Mouse (Mus musculus): ENCODE data around the gene Prpf38a.

Prpf38a gene

GRCm38 (mm10) chr4:108578840-108579742, at the start of gene Prpf38a, which contains the start of gene Orc1:
Prpf38a (minus strand) TSS chr4:108579336.
Orc1 (plus strand) TSS chr4:108579423.
- peak; percentile 100 for DNase-seq (ENCODE audit: low spot score)

DNA sequence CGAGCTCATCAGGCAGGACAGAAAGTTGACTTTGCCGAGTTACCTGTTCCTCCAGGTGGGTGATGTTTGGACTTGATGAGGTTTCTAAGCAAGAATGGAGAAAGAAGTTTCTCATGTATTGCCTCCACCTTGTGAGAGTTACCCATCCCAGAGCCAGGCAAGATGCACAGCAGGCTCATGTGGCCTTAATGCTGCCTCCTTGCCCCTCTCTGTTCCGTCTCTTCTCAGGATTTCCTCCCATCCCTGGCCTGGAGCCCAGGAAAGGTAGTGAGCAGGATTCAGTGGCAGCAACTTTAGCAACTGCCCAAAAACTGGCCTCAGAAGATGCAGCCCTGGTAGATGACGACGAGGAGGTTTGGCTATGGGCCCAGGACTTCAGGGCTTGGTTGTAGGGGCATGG, 47.9 kb upstream of the Prpf38a start:
- DNase-seq (ENCODE audit: low spot score) = no peak

GRCm38 (mm10) chr4:108621504-108621903, 42.4 kb upstream of the Prpf38a start:
- peak; percentile 16 for DNase-seq (ENCODE audit: low spot score)

- no peak for DNase-seq (ENCODE audit: low spot score)
These were observed 41.4 kb upstream of the Prpf38a start for GRCm38 (mm10) chr4:108620536-108620935.

- peak; percentile 92 for DNase-seq (ENCODE audit: low spot score)
These were observed 40.6 kb upstream of the Prpf38a start, which contains the start of gene Cc2d1b for GRCm38 (mm10) chr4:108619587-108620341. Cc2d1b (plus strand) TSS chr4:108619940.

- peak; percentile 60 for DNase-seq (ENCODE audit: low spot score)
These were observed 40.0 kb upstream of the Prpf38a start for GRCm38 (mm10) chr4:108619165-108619564.

DNA sequence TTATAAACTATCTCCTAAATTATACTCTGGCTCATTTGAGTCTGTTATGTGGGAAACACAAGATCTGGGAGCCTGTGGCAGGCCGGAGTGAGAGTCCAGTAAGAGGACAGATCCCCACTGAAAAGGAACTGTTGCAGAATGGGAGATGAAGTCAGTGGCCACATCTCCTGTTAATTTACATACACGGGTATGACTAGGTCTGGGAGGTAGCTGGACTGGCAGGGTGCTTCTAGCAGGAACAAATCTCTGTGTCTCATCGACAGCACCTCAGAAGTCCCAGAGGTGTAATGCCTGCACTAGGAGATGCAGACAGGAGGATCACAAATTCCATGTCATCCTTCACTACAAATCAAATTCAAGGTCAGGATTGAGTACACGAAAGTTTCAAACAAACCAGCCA, 39.5 kb upstream of the Prpf38a start:
- no peak for DNase-seq (ENCODE audit: low spot score)

DNA sequence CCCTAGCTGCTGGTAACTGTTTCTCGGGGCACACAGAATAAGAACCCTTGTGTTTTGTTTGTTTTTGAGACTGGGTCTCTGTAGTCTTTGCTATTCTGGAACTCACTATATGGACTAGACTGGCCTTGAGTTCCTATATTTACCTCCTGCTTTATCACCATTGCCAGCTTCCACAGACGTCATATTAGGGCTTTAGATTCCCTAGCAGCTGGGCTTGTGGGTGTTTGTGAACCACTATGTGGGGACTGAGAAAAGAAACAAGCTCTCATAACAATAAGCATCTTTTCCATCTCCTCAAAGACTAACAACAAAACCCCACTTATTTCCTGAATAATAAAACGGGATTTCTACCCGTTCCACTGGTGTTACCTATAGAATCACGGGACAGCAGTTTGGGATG, 31.8 kb upstream of the Prpf38a start:
- DNase-seq (ENCODE audit: low spot score) = no peak

DNA sequence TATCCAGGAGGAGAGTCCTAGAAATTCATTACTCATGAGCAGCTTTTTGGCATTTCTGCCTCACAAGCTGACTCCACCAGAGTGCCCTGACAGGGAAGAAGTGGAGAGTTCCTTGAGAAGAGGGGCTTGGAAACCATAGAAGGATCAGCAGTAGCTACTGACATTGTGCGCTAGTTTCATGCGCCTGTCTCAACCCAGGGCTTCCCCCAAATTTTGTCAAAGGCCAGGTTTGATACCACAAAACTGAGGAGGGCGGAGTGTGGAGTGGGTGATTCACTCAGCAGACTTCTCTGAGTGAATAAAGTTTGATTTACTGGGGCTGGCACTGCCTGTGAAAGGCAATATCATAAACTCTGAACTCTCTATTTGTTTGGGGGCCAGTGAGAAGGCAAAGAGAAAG, 29.5 kb upstream of the Prpf38a start:
- DNase-seq (ENCODE audit: low spot score) = no peak

DNA sequence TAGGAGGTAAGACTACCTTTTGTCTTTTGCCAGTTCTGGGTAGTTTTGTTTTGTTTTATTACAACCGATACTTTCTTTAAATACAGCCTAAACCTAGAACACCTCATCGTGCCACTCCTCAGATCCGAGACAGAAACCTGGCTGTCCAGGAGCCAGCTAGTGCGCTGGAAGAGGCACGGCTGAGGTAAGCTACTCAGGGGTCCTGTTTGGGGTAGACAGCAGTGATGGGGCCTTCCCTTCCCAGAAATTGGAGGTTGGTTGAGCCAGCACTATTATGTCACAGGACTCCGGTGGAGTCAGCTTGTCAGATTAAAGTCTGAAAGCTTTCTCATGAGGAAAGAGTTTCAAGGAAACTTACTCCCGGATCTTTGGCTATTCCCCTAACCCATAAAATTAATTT, 22.7 kb upstream of the Prpf38a start:
- no peak for DNase-seq (ENCODE audit: low spot score)

GRCm38 (mm10) chr4:108598306-108598705, 19.2 kb upstream of the Prpf38a start:
- no peak for DNase-seq (ENCODE audit: low spot score)

DNA sequence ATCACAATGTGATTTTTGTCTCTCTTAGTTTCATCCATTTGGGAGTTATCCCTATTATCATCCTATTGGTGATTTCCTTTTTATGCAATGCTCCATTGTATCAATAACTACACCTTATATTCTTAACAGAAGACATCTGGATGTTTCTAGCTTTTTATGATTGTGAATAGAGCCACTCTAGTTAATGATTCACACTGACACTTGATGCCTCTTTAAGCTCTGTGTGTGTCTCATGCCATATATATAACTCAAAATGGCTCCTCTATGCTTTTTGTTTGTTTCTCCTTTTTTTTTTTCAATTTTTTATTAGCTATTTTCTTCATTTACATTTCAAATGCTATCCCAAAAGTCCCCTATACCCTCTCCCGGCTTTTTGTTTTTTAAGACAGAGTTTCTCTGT, 16.6 kb upstream of the Prpf38a start:
- DNase-seq (ENCODE audit: low spot score) = no peak

DNA sequence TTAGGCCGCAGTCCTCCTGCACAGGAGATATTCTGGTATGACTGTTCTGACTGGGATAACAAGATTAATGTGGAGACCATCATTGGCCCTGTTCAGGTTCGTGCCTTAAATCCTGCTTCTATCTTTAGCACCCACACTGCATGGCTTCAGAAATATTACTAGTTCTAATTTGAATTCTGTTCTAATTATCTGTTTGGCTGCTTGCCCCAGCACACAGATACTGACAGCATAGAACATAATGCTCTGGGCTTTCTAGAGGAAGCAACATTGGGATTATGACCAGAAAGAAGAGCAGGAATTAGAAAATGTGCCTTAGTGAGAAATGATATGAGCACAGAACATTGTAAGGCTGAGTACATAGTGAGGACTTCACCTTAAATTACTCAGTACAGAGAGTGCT, 14.2 kb upstream of the Prpf38a start:
- no peak for DNase-seq (ENCODE audit: low spot score)

DNA sequence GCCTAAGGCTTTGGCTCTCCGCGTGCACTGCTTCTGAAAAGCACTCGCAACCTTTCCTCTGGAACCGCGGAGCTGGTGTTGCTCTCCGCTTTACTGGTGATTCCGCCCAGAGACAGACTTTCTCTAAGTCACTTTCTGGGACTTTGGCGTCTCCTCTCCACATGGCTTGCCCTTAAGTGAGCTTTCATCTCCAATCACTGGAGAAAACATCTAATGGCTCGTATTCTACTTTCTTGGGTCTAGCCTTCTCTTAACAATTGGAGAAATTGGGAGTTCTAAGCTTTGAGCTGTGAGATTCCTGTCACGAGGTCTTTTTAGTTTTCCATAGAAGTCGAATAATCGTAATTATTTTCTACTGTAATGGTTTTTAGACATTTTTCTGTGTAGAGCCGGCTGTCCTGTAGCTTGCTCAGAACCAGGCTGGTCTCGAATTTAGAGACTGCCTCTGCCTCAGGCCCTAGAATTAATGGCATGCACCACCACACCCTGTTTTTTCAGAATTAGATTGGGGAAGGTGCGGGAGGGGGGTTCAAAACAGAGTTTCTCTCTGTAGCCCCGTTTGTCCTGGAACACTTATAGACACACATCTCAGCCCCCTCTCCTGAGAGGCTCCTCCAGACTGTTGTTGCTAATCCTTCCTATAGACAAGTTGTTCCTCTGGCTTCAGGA, 741 bp upstream of the Prpf38a start:
- DNase-seq (ENCODE audit: low spot score) = no peak

GRCm38 (mm10) chr4:108572644-108573043, 6.5 kb downstream of the Prpf38a start:
- DNase-seq (ENCODE audit: low spot score) = no peak

DNA sequence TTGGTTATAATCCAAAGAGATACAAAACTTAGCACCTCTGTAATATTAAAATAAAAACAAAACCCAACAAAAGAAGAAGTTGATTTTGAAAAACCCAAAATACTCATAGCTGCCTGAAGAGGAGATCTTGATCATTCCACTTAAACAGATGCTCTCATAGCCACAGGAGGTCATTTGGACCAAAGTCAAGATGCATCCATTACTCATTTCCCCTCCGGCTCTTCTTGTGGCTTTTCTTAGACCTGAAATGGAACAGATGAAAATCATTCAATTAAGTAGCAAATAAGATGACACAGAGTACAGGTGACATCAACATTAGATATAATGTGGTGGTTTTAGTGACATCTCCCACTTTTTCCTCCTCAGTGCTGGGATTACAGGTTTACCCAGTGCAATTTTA, 14.1 kb downstream of the Prpf38a start:
- DNase-seq (ENCODE audit: low spot score) = no peak

DNA sequence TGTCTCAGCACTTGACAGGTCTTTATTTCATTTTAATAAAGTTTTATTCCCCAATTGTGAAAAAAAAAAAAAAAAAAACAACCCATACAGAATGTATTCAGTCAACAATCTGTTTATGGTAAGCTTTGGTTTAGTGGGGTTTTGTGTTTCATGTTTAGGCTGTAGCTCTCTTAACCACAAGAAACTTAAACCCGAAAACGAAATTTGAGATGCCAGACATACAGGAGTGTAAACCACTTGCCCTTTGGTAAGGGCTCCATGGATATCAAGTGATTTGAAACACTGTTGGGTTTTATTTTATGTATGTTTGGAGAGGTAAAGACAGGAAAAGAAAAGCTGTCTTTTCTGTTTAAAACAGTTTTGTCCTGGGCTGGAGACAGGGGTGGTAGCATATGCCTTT, 39.4 kb downstream of the Prpf38a start:
- no peak for DNase-seq (ENCODE audit: low spot score)
